Mouse (Mus musculus): ENCODE results near the gene Ptcd1. TPM values are rescaled to one million over a fixed set of nuclear protein-coding genes. Genes with fewer than 3 reads are reported as not detected.
"Not testable (repeated sequence)": the region's sequence is repeated elsewhere in the genome, so short reads cannot be mapped to it uniquely, and the experiment has no call there.

Gene Ptcd1
- 10 to 100 TPM; 20.7 to 21.9 TPM for total RNA-seq (2021)

DNA sequence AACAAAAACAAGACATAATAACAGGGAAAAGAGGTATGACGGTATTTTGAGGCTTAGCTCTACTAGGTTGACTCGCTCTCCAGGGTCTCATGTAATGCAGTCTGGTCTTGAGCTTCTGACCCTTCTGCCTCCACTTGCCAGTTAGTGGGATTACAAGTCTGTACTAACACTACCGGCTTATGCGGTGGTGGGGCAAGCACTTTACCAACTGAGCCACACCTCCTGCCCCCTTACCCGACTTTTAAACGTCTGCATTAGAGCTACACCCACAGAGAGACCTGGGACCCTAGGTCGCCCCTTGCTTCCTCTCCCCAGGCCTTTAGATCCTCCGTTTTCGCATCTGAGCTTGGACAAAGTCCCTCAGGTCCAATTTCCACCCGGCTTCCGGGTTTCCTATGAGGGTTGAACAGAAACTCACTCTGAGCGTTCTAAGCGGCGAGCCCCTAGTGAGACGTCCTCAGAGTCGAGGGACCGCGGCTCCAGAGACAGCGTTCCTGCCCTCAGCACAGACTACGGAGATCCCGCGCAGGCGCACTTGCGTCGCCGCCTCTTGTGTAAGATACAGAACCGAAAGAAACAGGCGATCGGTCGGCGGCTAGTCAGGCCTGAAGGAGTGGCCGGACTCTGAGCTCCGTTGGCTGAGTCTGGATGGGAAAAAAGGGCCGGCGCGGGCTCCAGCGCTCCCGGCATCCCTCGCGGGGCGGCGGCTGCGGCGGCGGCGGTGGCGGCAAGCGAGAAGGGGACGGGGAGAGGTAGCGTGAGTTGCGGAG lies at the start of gene Ptcd1, which contains the start of gene Cpsf4:
Gene Ptcd1, minus strand, starts transcription at position 573 of the 770 bp plus-strand sequence.
Gene Cpsf4, plus strand, starts transcription at position 678 of the 770 bp plus-strand sequence.
- peak; percentile 98 to 99 for DNase-seq (ENCODE audit: low spot score in 2 of 2)
- intact Hi-C loops (cut with DNase I), result loop anchor here (2.0 kb wide), 1 partner anchor 26 kb away; the partner anchor contains the start of genes Bud31 and Pdap1

DNA sequence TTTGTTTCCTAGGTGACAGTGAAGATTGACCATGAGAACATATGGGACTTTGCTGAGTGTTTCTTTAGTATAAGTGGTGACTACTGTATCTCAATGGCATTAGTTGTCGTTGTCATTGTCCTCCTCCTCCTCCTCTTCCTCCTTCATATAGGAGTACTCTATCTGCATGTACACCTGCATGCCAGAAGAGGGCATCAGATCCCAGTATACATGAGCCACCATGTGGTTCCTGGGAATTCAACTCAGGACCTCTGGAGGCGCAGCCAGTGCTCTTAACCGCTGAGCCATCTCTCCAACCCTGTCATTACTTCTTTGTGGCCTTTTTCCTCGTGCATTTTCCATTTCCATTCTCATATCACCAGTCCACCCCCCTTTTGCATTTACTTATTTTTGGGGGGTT lies 47.8 kb upstream of the Ptcd1 start:
- intact Hi-C loops (cut with DNase I), result no loop called here
- DNase-seq (ENCODE audit: low spot score in 2 of 2), result no peak

DNA sequence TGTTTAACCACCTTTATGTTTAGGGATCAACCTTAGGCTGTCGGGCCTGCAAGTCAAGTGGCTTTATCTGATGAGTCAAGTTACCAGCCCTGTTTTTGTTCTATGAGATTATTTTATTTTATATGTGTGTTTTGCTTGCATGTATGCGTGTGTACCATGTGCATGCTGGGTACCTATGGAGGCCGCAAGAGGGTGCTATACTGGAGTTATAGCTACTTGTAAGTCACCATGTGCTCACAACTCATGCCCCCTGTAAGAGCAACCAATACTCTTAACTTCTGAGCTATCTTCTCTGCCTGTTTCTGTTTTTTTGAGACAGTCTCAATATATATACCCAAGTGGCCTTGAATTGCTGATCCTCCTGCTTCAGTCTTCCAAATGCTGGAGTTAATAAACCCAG lies 46.6 kb upstream of the Ptcd1 start:
- intact Hi-C loops (cut with DNase I), result no loop called here
- no peak for DNase-seq (ENCODE audit: low spot score in 2 of 2)

DNA sequence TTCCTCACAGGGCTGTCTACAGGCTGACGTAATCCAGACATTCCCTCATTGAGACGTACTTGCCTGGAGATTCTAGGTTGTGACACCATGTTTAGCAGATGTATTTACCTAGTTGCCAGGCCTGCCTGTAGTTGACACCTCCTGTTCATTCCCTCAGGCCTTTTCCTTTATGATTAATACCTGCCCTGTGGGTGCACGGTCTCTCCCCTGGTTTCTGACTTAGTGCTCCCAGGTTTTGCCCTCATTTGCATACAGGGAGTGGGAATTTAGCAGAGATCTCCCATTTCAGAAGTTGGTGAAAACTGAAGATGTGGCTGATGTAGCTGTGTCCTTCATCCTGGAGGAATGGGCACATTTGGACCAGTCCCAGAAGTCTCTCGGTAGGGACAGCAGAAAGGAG lies 45.3 kb upstream of the Ptcd1 start:
- intact Hi-C loops (cut with DNase I), result no loop called here
- DNase-seq (ENCODE audit: low spot score in 2 of 2), result no peak

DNA sequence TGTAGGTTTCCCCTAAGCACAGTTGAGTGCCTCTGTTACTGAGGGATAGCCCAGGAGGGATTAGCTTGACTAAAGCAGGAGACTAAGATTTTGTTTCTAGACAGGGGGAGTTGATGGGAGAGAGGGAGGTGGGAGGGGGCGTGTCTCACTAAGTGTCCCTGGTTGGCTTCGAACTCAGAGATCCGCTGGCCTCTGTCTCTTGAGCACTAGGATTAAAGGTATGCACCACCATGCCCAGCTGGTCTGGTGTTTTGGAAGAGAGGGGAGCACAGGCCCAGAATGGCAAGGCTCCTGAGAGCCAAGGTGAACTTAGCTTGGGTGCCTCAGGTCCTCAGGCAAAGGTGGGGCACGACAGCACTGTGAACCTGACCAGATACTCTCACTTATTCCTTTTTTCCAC lies 44.4 kb upstream of the Ptcd1 start:
- no peak for DNase-seq (ENCODE audit: low spot score in 2 of 2)
- intact Hi-C loops (cut with DNase I), result no loop called here

DNA sequence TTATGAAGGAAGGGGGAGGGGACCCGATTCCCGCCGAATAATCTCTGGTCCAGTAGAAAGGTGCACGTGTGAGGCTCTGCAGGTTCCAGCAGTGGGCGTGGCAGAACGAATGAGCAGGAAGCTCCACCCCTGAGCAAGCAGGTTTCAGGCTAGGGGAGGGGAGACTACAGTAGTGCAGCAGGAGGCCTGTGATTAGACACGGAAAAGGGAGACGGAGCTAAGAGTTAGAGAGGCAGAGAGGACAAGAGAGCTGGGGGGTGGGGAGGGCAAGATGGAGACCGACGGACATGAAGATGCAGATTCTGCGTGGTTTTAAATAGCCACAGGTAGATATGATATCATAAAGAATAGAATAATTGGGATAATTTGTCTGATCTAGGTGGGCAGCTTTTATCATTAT lies 41.5 kb upstream of the Ptcd1 start:
- intact Hi-C loops (cut with DNase I); DNase-seq (ENCODE audit: low spot score in 2 of 2): not testable (repeated sequence)

DNA sequence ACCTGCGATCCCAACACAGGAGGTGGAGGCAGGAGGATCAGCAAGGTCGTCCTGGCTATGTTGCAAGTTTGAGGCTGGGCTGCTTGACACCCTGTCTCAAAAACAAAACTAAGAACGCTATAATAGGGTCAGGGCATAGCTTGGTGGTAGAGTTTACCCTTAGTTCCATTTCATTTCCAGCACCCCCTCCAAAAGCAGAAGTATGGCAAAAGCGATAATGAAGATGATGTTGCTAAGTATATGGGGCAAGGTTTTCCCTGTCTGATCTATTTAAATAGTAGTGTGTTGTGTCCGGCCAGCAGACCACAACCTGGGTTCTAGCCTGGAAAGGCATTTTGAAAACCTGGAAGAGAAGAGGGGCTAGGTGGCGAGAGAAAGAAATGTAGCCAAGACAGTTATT lies 41.0 kb upstream of the Ptcd1 start:
- intact Hi-C loops (cut with DNase I), result no loop called here
- DNase-seq (ENCODE audit: low spot score in 2 of 2), result no peak

DNA sequence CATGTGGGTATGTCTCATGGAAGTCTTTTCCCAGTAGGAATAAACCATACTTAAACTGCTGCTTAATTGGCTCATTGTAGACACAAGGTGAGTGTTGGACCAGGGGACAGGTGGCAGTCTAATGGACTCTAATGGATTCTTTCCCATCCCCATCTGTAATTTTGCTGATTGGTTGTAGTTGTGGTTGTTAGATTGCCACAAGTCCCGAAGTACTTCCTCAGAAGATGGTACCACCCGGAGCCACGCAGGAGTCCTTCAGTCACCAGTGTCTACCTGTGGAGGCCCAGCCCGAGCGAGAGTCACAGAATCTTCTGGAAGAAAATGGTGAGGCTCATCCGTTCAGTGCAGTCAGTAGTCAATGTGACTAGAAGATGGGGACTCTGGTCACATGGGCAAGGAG lies 40.5 kb upstream of the Ptcd1 start:
- intact Hi-C loops (cut with DNase I), result no loop called here
- DNase-seq (ENCODE audit: low spot score in 2 of 2), result no peak

DNA sequence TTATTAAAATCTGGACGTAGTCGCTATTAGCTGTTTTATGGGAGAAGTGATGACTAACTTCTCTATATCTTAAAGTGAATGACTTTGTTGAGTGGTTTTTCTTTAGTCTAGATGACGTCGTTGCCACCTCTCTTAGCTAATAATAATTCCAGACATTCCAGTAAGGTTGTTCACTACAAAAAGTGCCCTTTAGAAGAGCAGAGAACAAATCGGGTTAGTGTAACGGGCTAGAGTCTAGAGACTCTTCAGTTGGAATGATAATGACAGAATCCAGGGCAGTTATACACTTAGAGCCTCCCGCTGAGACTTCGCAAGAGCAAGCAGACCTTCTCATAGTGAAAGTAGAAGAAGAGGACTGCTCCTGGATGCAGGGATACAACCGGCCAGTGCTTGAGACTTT lies 38.1 kb upstream of the Ptcd1 start:
- intact Hi-C loops (cut with DNase I), result loop anchor here (2.0 kb wide), 2 partner anchors 26 to 76 kb away; partner anchors contain the start of genes Zfp655 and Zscan25

DNA sequence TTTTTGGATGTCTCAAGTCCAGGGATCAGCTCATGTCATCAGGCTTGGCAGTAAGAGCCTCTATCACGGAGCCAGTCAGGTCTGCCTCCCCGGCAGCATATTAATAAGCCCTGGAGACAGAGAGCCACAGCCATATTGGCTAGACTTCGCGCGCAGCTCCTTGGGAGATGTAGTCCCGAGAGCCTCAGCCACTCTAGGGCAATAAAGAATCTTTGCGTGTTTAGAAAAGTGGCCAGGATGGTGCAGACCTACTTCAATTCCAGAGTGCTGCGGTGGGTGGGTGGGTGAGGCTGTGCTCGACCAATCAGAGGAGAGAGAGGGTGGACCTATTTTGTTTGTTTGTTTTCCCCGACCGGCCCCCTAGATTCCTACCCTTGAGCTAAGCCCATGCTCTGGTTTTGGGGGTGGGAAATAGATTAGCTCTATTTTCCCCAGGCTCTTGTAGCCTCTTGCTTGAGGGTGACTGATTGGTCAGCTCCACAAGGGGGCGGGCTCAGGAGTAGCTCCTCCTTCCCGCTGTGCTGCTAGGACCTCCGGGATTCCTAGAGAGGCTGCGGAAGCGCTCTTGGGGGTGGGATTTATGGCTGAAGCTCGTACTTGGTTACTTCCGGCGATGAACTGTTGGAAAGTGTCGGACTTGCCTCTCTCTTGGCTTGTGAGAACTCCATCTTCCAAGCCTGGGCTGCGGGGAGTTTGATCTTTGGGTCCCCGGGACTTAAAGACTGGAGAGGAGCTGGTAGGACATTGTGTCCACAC lies 37.2 kb upstream of the Ptcd1 start, which contains the start of gene Zkscan5:
Gene Zkscan5, plus strand, starts transcription at position 627 of the 756 bp plus-strand sequence.
- intact Hi-C loops (cut with DNase I), result loop anchor here (2.0 kb wide), 2 partner anchors 27 to 77 kb away; partner anchors contain the start of genes Zfp655 and Zscan25

More for the DNA sequence above, 38.1 kb upstream of the Ptcd1 start:
- DNase-seq (ENCODE audit: low spot score in 2 of 2), result no peak

DNA sequence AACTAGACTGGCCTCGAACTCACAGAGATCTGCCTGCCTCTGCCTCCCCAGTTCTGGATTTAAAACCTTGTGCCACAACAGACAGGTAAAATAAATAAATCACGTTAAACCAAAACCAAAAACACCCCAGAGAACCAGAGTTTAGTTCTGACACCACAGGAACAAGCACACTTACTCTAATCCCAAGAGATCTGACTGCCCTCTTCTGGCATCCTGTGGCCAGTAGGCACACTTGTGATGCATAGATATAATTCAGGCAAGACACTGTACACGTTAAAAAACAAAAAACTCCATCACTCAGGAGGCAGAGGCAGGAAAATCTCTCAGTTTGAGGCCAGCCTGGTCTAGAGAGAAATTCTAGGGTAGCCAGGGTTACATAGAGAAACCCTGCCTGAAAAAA lies 35.5 kb upstream of the Ptcd1 start:
- no peak for DNase-seq (ENCODE audit: low spot score in 2 of 2)

More for the DNA sequence above, 37.2 kb upstream of the Ptcd1 start, which contains the start of gene Zkscan5:
- DNase-seq (ENCODE audit: low spot score in 2 of 2), result peak; percentile 95 to 96

DNA sequence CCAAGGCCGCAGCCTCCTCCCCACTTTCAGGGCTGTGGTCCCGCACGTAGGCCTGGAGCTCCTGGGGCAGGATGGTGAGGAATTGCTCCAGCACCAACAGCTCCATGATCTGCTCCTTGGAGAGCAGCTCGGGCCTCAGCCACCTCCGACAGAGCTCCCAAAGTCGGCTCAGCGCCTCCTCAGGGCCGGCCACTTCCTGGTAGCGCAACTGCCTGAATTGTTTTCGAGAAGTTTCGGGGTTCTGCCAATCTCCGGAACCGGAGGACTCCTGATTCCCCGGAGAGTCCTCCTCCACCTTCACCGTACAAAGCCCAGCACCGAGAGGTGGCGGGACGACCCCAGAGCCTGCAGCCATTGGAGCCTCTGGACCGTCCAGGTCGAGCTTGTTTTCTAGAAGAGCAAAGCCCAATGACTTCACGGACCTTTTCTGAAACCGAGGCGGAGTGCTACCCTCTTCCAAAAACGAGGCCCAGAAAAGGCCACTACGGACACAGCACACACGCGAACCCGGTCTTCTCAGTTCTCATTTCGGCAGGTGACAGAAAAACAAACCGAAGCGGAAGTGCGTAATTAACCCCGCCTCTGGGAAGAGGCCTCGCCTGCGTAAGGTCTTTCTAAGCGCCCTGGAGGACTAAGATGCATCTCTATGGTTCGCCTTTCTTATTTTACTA lies 34.5 kb upstream of the Ptcd1 start, which contains the start of gene Zkscan14:
Gene Zkscan14, minus strand, starts transcription at position 548 of the 671 bp plus-strand sequence.
- intact Hi-C loops (cut with DNase I), result no loop called here
- DNase-seq (ENCODE audit: low spot score in 2 of 2), result peak; percentile 74

More for the DNA sequence above, 35.5 kb upstream of the Ptcd1 start:
- intact Hi-C loops (cut with DNase I), result no loop called here

DNA sequence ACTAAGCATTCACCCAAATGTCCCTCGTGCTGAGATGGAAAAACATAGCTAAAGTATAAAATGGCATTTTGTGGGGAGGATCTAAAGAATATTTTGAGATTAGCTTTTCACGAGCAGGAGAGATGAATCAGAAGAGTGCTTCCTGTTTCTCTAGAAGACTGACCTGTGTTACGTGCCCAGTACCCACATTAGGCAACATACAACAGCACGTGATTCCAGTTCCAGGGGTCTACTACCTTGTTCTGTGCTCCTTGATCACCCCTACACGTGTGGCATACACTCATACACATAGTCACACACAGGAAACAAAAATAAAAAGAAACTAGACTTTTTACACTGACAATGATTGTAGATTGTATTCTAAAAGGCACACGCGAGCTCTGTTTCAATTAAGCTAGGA lies 33.5 kb upstream of the Ptcd1 start:
- intact Hi-C loops (cut with DNase I), result no loop called here
- no peak for DNase-seq (ENCODE audit: low spot score in 2 of 2)

DNA sequence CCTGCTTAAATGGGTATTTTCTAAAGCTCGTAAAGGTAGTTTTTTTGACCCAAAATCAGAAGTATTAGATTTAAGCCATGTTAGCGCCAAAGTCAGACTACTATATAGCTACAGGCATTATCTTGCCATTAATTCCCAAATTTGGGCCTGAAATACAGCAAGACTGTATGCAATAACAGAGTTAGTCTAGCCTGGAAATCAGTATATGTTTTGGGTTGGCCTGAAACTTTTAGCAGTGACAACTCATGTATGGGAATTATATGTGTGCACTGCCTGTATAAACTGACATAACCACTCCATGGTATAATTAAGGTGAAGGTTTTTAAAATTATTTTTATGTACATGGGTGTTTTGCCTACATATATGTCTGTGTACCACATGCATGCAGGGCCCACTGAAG lies 25.1 kb upstream of the Ptcd1 start, which contains the start of gene Atp5j2:
Gene Atp5j2, minus strand, starts transcription at position 101 of the 400 bp plus-strand sequence.
- no peak for DNase-seq (ENCODE audit: low spot score in 2 of 2)
- intact Hi-C loops (cut with DNase I), result no loop called here

DNA sequence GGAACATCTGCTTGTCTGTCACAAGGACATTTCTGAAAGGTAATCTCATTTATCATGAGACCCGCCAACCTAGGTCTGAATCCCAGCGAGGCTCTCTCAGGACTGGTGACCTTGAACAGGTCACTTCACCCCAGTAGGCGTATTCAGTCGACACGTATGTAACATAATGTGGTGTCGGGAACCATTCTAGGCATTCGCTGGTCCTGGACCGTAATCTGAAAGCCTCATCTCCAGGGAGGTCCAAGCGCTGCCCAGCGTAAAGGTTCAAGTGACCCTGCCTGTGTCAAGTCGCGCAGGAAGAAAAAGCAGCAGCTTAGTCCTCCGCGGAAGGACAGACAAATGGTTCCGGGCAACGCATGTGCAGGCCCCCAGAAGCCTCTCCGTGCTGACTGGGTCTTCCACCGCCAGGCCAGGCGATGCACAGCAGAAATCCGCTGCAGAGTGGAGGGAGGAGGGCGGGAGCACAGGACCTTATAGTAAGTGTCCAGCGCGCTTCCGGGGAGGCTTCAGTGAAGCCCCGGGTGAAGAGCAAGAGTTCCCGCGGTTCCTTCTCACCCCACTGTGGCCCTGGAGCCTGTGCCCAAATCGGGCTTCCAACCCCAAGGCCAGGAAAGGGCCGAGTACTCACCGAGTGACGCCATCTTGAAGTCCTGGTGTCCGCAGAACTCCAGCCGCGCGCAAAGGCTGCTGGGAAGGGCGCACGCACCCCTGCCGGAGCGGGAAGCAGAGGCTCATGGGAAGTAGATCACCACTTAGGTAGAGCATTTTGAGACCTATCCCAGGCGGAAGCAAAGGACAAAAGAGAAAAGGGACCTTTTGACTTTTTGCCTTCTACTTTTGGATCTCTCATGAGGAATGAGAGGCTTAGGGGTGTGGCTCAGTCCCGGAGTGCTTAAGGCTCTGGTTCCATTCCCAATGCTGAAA lies 24.2 kb upstream of the Ptcd1 start:
- DNase-seq (ENCODE audit: low spot score in 2 of 2), result peak; percentile 91 to 93
- intact Hi-C loops (cut with DNase I), result no loop called here

DNA sequence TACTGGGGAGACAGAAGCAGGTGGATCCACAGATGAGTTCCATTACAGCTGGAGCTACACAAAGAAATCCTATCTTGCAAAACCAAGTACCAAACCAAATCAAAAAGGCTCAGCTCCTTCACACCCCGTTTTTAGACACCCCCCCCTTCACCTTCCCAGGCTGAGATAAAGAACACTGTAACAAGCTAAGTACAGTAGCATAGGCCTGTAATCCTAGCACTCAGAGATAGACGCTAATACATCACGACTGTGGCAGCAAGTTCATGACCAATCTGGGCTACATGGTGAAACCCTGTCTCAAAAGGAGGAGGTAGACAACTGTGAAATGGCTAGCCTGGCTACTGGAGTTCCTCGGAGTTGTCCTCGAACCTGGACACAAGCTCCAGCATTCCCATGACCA lies 23.5 kb upstream of the Ptcd1 start:
- intact Hi-C loops (cut with DNase I), result no loop called here
- no peak for DNase-seq (ENCODE audit: low spot score in 2 of 2)

DNA sequence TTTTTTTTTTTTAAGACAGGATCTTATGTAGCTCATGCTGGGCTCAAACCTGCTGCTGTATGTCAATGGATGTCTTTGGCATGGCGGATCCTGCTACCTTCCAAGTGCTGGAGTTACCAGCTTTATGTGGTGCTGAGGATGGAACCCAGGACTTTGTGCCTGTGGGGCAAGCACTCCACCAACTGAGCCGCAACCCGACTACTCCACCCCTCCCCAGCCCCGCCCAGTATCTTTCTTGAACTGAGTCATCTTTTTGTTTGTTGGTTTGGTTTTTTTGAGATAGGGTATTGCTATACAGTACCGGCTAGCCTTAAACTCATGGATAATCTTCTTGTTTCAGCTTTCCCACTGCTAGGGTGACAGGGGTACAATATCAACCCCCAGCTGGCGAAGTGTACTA lies 22.5 kb upstream of the Ptcd1 start:
- intact Hi-C loops (cut with DNase I), result no loop called here

DNA sequence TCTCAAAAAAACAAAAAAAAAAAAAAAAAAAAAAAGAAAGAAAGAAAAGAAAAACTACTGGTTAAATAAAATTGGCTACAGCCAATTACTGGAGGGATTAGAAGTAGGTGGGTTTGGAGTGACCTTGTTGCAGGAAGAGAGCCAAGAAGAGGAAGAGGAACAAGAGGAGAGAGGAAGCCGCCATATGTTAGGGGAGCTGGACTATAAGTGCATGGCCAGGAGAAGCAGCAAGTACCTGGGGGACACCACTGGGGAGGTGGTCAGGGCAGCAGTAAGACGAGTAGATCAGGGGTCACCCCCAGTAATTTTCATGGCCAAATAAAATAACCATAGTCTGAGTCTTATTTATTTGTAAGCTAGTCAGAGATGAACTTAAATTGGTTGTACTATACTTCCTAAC lies 18.3 kb upstream of the Ptcd1 start:
- no peak for DNase-seq (ENCODE audit: low spot score in 2 of 2)
- intact Hi-C loops (cut with DNase I), result no loop called here

More for the DNA sequence above, 22.5 kb upstream of the Ptcd1 start:
- DNase-seq (ENCODE audit: low spot score in 2 of 2), result no peak
